Mouse (Mus musculus): ENCODE data around the gene Raet1d. TPM values are rescaled to one million over a fixed set of nuclear protein-coding genes. Genes with fewer than 3 reads are reported as not detected.

Raet1d gene
- total RNA-seq, 2 experiments from 2014 or later: 0.62 to 0.66 TPM

Other genes with a start within 250 kb of the Raet1d start
- 3.1 and 3.7 TPM in 2 replicates for gene E030030I06Rik, start 211.3 kb upstream of the Raet1d start, total RNA-seq (2015)
- gene E030030I06Rik, start 211.3 kb upstream of the Raet1d start, total RNA-seq (2017): 2.4 and 2.9 TPM in 2 replicates
- 3.7 and 3.9 TPM in 2 replicates for gene Raet1e, start 202.0 kb upstream of the Raet1d start, total RNA-seq (2015)
- 1.3 and 7.2 TPM in 2 replicates for gene Raet1e, start 202.0 kb upstream of the Raet1d start, total RNA-seq (2017)
- not detected in 2 replicates for gene H60b, start 202.0 kb upstream of the Raet1d start, total RNA-seq (2015)
- gene H60b, start 202.0 kb upstream of the Raet1d start, total RNA-seq (2017): not detected in 2 replicates

Measured in megakaryocyte, adult 5-6 weeks (primary cell).